Mouse (Mus musculus): ENCODE measurements around the gene Epb41l2.

- no peak for TF ChIP-seq POLR2A (IDR thresholded peaks at IDR 0.05; ENCODE audit: extremely low read depth, insufficient read depth, low read length)
- no peak for TF ChIP-seq CTCF (IDR thresholded peaks at IDR 0.05; ENCODE audit: extremely low read depth, insufficient read depth, low read length)
Measured at GRCm38 (mm10) chr10:25369691-25370090, 10.1 kb downstream of the Epb41l2 start.
